Mouse (Mus musculus): Measurements from ENCODE around the gene Skiv2l.

DNA sequence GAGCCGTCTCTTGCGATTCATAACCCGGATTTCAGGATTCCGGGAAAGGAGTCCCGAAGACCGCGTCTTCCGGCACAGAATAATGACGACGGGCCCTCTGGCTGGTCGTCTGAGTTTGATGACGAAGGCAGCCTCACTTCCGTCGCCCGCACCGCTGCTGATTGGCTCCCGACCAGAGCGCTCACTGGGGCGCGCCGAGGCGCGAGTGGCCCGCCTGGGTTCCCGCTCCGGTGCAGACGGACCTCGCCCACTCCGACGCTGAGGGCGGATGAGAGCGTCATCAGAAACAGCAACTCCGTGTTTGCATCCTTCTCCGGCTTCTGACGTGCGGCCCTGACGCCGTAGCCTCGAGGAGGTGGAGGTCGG lies 13.2 kb downstream of the Skiv2l start, which contains the start of the genes Stk19 and Dxo:
- TF ChIP-seq POLR2A (IDR thresholded peaks at IDR 0.05; ENCODE audit: insufficient read length, low read depth): peak; percentile 92
- TF ChIP-seq SRF (IDR thresholded peaks at IDR 0.05; ENCODE audit: control insufficient read depth, insufficient read length, low read depth): peak; percentile 83
- peak; percentile 75 for TF ChIP-seq E2F4 (IDR thresholded peaks at IDR 0.05; ENCODE audit: insufficient read depth)
- TF ChIP-seq MYOD1 (IDR thresholded peaks at IDR 0.05; ENCODE audit: control insufficient read depth in 1 of 3, insufficient read length in 2 of 3, low read depth in 2 of 3): no peak
- no peak for TF ChIP-seq MYOG (IDR thresholded peaks at IDR 0.05; ENCODE audit: control insufficient read depth in 1 of 3, insufficient read depth in 1 of 3, insufficient read length in 2 of 3, low read depth in 2 of 3)
- no peak for TF ChIP-seq MAX (IDR thresholded peaks at IDR 0.05; ENCODE audit: low read depth)
- TF ChIP-seq TCF12 (IDR thresholded peaks at IDR 0.05; ENCODE audit: insufficient read depth, poor library complexity, severe bottlenecking): no peak
- TF ChIP-seq POLR2AphosphoS2 (IDR thresholded peaks at IDR 0.05; ENCODE audit: insufficient read length, low read depth): peak; percentile 92
